8 mouse cellular contexts compared by ENCODE assay signal in the genomic region with DNA sequence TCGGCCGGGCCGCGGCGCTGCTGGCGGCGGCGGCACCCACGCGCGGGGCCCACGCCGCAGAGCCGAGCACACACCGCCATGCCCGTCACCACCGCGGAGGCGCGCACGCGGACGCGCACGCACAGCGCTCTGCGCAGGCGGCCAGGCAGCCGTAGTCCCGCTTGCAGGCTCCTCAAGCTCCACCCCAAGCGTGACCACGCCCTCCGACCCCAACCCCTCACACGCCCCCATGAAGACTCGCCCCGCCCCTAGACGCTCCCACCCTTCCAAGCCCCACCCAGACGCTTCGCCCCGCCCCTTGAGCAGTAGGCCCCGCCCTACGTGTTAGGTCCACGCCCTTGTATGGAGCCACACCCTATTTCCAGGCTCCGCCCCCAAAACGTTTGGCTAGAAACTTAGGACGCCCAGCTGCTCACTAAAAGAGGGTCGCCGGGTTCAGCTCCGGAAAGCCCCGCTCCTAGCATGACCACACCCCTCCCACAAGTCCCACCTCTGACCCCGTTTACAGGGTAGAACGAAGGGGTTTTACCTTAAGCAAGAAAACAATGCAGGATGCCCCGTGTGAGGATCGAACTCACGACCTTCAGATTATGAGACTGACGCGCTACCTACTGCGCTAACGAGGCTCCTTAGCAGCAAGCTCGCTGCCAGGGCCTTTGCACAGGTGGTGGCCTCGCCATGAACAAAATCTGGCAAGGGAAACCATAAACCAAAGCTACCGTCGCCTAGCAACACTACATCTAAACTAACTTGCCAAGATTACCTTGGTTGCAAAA. TPM values are rescaled to one million over a fixed set of nuclear protein-coding genes. Genes with fewer than 3 reads are reported as not detected.
DNase-seq lines count a peak whose midpoint lies in the region; ATAC-seq and TF ChIP-seq lines count a peak whose summit lies in the region.

TSS of gene Fbxo31 (minus strand) at position 131 of the 776 bp plus-strand sequence.

- H3K4me2 ChIP-seq in forebrain, postnatal 0 days (ENCODE audit: low read depth), result peak within 1 kb of the TSS; percentile 59
- H3K4me2 ChIP-seq in lung, embryonic 15.5 days, result peak within 1 kb of the TSS; percentile 78

- no peaks in the 10 kb centered on the region for H3K9me3 ChIP-seq in MEL (replicated peaks; ENCODE audit: insufficient read depth, low read length)
- H3K9me3 ChIP-seq in forebrain, postnatal 0 days (ENCODE audit: low read length), result no peaks in the 10 kb centered on the region
- no peaks in the 10 kb centered on the region for H3K9me3 ChIP-seq in lung, embryonic 15.5 days

- no peak for TF ChIP-seq EP300 in MEL (IDR thresholded peaks at IDR 0.05; ENCODE audit: low read depth in 1 of 2, low read length in 2 of 2)

- peak within 1 kb of the TSS; percentile 48 for H3K27ac ChIP-seq in MEL (ENCODE audit: control insufficient read depth, low read depth, low read length)
- H3K27ac ChIP-seq in cerebellum, adult 2 months (ENCODE audit: insufficient read depth, low read length), result peak within 1 kb of the TSS; percentile 73
- H3K27ac ChIP-seq in forebrain, postnatal 0 days (ENCODE audit: low read depth, low read length), result peak within 1 kb of the TSS; percentile 67
- H3K27ac ChIP-seq in lung, embryonic 15.5 days, result 0 out of 2 replicates have a peak within 1 kb of the TSS, but pooled peaks have one; percentile 32

- TF ChIP-seq POLR2A in MEL (IDR thresholded peaks at IDR 0.05; ENCODE audit: control insufficient read depth in 1 of 2, insufficient read depth in 1 of 2, low read depth in 1 of 2, low read length in 2 of 2, poor library complexity in 1 of 2), result peak; percentile 80 to 88
- peak; percentile 83 for TF ChIP-seq POLR2A in cerebellum, adult 2 months (IDR thresholded peaks at IDR 0.05; ENCODE audit: borderline replicate concordance, insufficient read depth, low read length)

- WGBS in cerebellum, adult 2 months, result under 1% methylated on average over 63 of the region's 63 CpGs
- WGBS in forebrain, postnatal 0 days, result under 1% methylated on average over 59 of the region's 63 CpGs
- WGBS in lung, embryonic 15.5 days, result under 1% methylated on average over 56 of the region's 63 CpGs

- peak; percentile 97 for DNase-seq in MEL (ENCODE audit: low read depth, low spot score)
- peak; percentile 91 to 94 for DNase-seq in cerebellum, adult 2 months
- DNase-seq in forebrain, postnatal 0 days, result peak; percentile 94
- peak; percentile 96 for DNase-seq in heart, postnatal 4 days
- peak; percentile 94 to 96 for DNase-seq in layer of hippocampus, adult 8-10 months (ENCODE audit: low spot score in 2 of 2)
- peak; percentile 86 for DNase-seq in ovary, adult 18-20 months (ENCODE audit: low spot score)
- peak; percentile 97 for DNase-seq in thymus, postnatal 0 days (ENCODE audit: low spot score)

- peak within 1 kb of the TSS; percentile 92 to 96 for H3K4me3 ChIP-seq in MEL (ENCODE audit: control insufficient read depth in 1 of 2, insufficient read depth in 1 of 2, low read depth in 2 of 2, low read length in 2 of 2)
- peak within 1 kb of the TSS; percentile 98 for H3K4me3 ChIP-seq in cerebellum, adult 2 months (replicated peaks; ENCODE audit: insufficient read depth, low read depth, low read length)
- H3K4me3 ChIP-seq in forebrain, postnatal 0 days (ENCODE audit: low read depth, low read length), result peak within 1 kb of the TSS; percentile 71
- peak within 1 kb of the TSS; percentile 79 for H3K4me3 ChIP-seq in lung, embryonic 15.5 days

- no peak for TF ChIP-seq RAD21 in MEL (IDR thresholded peaks at IDR 0.05; ENCODE audit: low read depth, low read length)

- peak within 1 kb of the TSS; percentile 85 for H3K9ac ChIP-seq in MEL (ENCODE audit: control insufficient read depth, low read depth, low read length, poor library complexity, severe bottlenecking)
- H3K9ac ChIP-seq in forebrain, postnatal 0 days, result peak within 1 kb of the TSS; percentile 93
- H3K9ac ChIP-seq in lung, embryonic 15.5 days, result peak within 1 kb of the TSS; percentile 69

- H3K36me3 ChIP-seq in MEL (ENCODE audit: control insufficient read depth in 1 of 2, insufficient read depth in 2 of 2, low read length in 2 of 2), result peaks cover 0 to 7% of the 10 kb centered on the region in 2 experiments; a peak in 1 of 4 replicates
- no peaks in the 10 kb centered on the region for H3K36me3 ChIP-seq in forebrain, postnatal 0 days (ENCODE audit: insufficient read depth)
- no peaks in the 10 kb centered on the region for H3K36me3 ChIP-seq in lung, embryonic 15.5 days

- peaks cover 2 to 18% of the 10 kb centered on the region in 2 experiments; a peak in 3 of 4 replicates for H3K4me1 ChIP-seq in MEL (ENCODE audit: control insufficient read depth in 1 of 2, insufficient read depth in 2 of 2, low read length in 2 of 2)
- H3K4me1 ChIP-seq in cerebellum, adult 2 months (ENCODE audit: control insufficient read depth, insufficient read depth, low read length), result peaks cover 18% of the 10 kb centered on the region
- peaks cover 11% of the 10 kb centered on the region for H3K4me1 ChIP-seq in forebrain, postnatal 0 days (ENCODE audit: insufficient read depth)
- peaks cover 25% of the 10 kb centered on the region for H3K4me1 ChIP-seq in lung, embryonic 15.5 days

- H3K79me2 ChIP-seq in MEL (ENCODE audit: control insufficient read depth, insufficient read depth, low read length, poor library complexity), result peaks cover 47% of the 10 kb centered on the region

- no peak for TF ChIP-seq CTCF in MEL (IDR thresholded peaks at IDR 0.05 in 2 of 3, conservative IDR thresholded peaks at IDR 0.05 in 1 of 3; ENCODE audit: control insufficient read depth in 1 of 3, insufficient read depth in 1 of 3, low read depth in 2 of 3, low read length in 3 of 3, poor library complexity in 1 of 3, severe bottlenecking in 1 of 3)
- TF ChIP-seq CTCF in cerebellum, adult 2 months (IDR thresholded peaks at IDR 0.05; ENCODE audit: borderline replicate concordance, insufficient read depth, low read depth, low read length), result no peak
- TF ChIP-seq CTCF in forebrain, postnatal 0 days (IDR thresholded peaks at IDR 0.05; ENCODE audit: low read depth), result no peak

- peak; percentile 97 for ATAC-seq in forebrain, postnatal 0 days
- ATAC-seq in lung, embryonic 15.5 days (ENCODE audit: borderline replicate concordance, extremely low read depth, low FRiP score, low TSS enrichment), result peak; percentile 92

- H3K27me3 ChIP-seq in MEL (ENCODE audit: control insufficient read depth in 1 of 2, insufficient read depth in 2 of 2, low read length in 2 of 2), result no peaks in the 10 kb centered on the region
- H3K27me3 ChIP-seq in cerebellum, adult 2 months (ENCODE audit: control insufficient read depth, insufficient read depth, low read length), result no peaks in the 10 kb centered on the region
- no peaks in the 10 kb centered on the region for H3K27me3 ChIP-seq in forebrain, postnatal 0 days (ENCODE audit: insufficient read depth, low read length)
- H3K27me3 ChIP-seq in lung, embryonic 15.5 days, result no peaks in the 10 kb centered on the region; the same call in 1 of the 2 replicates

TF ChIP-seq in MEL, 35 proteins besides CTCF, POLR2A, EP300 and RAD21 (continues in another document):
- TF ChIP-seq TAL1 (IDR thresholded peaks at IDR 0.05; ENCODE audit: low read length) (no peak), NELFE (IDR thresholded peaks at IDR 0.05; ENCODE audit: low read depth, low read length) (peak; percentile 85), ELF1 (IDR thresholded peaks at IDR 0.05; ENCODE audit: low read depth, low read length) (peak; percentile 85), MYB (IDR thresholded peaks at IDR 0.05; ENCODE audit: low read depth, low read length) (no peak), GABPA (IDR thresholded peaks at IDR 0.05; ENCODE audit: low read depth, low read length) (no peak), MAFK (IDR thresholded peaks at IDR 0.05; ENCODE audit: borderline replicate concordance, low read depth, low read length) (peak; percentile 99), MAZ (IDR thresholded peaks at IDR 0.05; ENCODE audit: low read depth, low read length) (peak; percentile 49; the same call in 1 of the 2 replicates), NRF1 (IDR thresholded peaks at IDR 0.05; ENCODE audit: insufficient read depth, low read depth, low read length, poor library complexity, severe bottlenecking) (peak; percentile 78), TCF12 (IDR thresholded peaks at IDR 0.05; ENCODE audit: low read depth, low read length) (peak; percentile 7), SMC3 (IDR thresholded peaks at IDR 0.05; ENCODE audit: low read depth, low read length) (no peak), HCFC1 (IDR thresholded peaks at IDR 0.05; ENCODE audit: low read depth, low read length) (peak; percentile 61), MAX (IDR thresholded peaks at IDR 0.05; ENCODE audit: low read length) (peak; percentile 55), E2F4 (IDR thresholded peaks at IDR 0.05; ENCODE audit: borderline replicate concordance, low read depth, low read length) (no peak), ZMIZ1 (IDR thresholded peaks at IDR 0.05; ENCODE audit: low read depth, low read length) (0 out of 2 replicates have a peak, but pooled peaks have one; percentile 40), GATA1 (IDR thresholded peaks at IDR 0.05; ENCODE audit: low read depth, low read length) (0 out of 2 replicates have a peak, but pooled peaks have one; percentile 13), ZC3H11A (IDR thresholded peaks at IDR 0.05; ENCODE audit: low read depth, low read length) (no peak), RCOR1 (IDR thresholded peaks at IDR 0.05; ENCODE audit: low read depth, low read length) (peak; percentile 97), UBTF (IDR thresholded peaks at IDR 0.05; ENCODE audit: borderline replicate concordance, insufficient read depth, low read depth, low read length) (no peak), BHLHE40 (IDR thresholded peaks at IDR 0.05; ENCODE audit: borderline replicate concordance, low read depth, low read length) (no peak), CHD2 (IDR thresholded peaks at IDR 0.05; ENCODE audit: low read length) (no peak), ZNF384 (IDR thresholded peaks at IDR 0.05; ENCODE audit: low read depth, low read length) (no peak), KAT2A (conservative IDR thresholded peaks at IDR 0.05; ENCODE audit: low read depth, low read length) (peak; percentile 74)

RNA-seq across cellular contexts. Expression of gene Fbxo31, which starts in this region (rescaled TPM):
- 13.9 and 16.0 TPM in 2 replicates for total RNA-seq in MEL (2012; rRNA removed)
- 10 to 100 TPM in 1 of 2 experiments, not detected in 1; 35.3 TPM for polyA plus RNA-seq in MEL (2012; ENCODE audit: insufficient read depth in 1 of 2, insufficient read length in 2 of 2, low read depth in 1 of 2, low replicate concordance in 2 of 2, missing spikeins in 1 of 2)
- polyA plus RNA-seq in cerebellum, adult 2 months (2012; rRNA removed), result 64.2 and 67.9 TPM in 2 replicates
- total RNA-seq in forebrain, postnatal 0 days (2014; rRNA removed), result 52.1 and 58.3 TPM in 2 replicates
- polyA plus RNA-seq in forebrain, postnatal 0 days (2015; fragmentation: Nextera tagmentation; extraction: Ambion mirVana), result 31.5 and 38.2 TPM in 2 replicates
- 10 to 100 TPM; 13.8 to 17.3 TPM for total RNA-seq in heart, postnatal 4 days (2021)
- 100 to 1,000 TPM in 3 of 4 experiments, 10 to 100 TPM in 1; 96.9 to 103 (median 102) TPM for total RNA-seq in layer of hippocampus, adult 8-10 months (2022)
- polyA plus RNA-seq in lung, embryonic 15.5 days (2015; fragmentation: Nextera tagmentation; extraction: Ambion mirVana), result 15.9 and 17.3 TPM in 2 replicates
- 14.3 and 18.3 TPM in 2 replicates for polyA plus RNA-seq in thymus, postnatal 0 days (2015; fragmentation: Nextera tagmentation; extraction: Ambion mirVana)

Comparison
In these comparisons a context has a peak if more than half of its experiments do, and no peak if none do; other contexts are left out.
1. Peak in every context shown above with its lines: DNase-seq, ATAC-seq, H3K4me3 ChIP-seq and H3K27ac ChIP-seq.